Mouse (Mus musculus) hindbrain, embryonic 11.5 days (tissue): ENCODE data around the gene Tti1. TPM values are rescaled to one million over a fixed set of nuclear protein-coding genes. Genes with fewer than 3 reads are reported as not detected.

Experiments
- ATAC-seq: fragments of 200-750 bp; cut with Nextera tagmentation; 2 replicates; pipeline ENCODE4 v1.8.0; 2017; ENCODE audit warnings: mild to moderate bottlenecking, moderate TSS enrichment, moderate library complexity; ENCODE audit not compliant: low FRiP score
- DNase-seq: peaks from one replicate; pipeline ENCODE4 v3.0.0-alpha.2; 2015; ENCODE audit warnings: low spot score
- H3K27ac ChIP-seq: fragments of 300-500 bp; sonication (generic); 2 replicates; pipeline ENCODE4 v1.5.1; 2014; ENCODE audit warnings: mild to moderate bottlenecking, low read depth, low read length
- H3K27me3 ChIP-seq: fragments of 300-500 bp; sonication (generic); 2 replicates; pipeline ENCODE4 v1.6.1; 2014; ENCODE audit warnings: mild to moderate bottlenecking, low read length, moderate library complexity, mixed read lengths; ENCODE audit not compliant: control insufficient read depth, insufficient read depth
- H3K36me3 ChIP-seq: fragments of 300-500 bp; sonication (generic); 2 replicates; pipeline ENCODE4 v1.6.1; 2014; ENCODE audit warnings: mild to moderate bottlenecking, low read length, moderate library complexity, mixed read lengths; ENCODE audit not compliant: control insufficient read depth, insufficient read depth
- H3K4me1 ChIP-seq: fragments of 300-500 bp; sonication (generic); replicated peaks from 2 replicates; pipeline ENCODE4 v1.6.1; 2014; ENCODE audit warnings: low read length, mixed read lengths; ENCODE audit not compliant: control insufficient read depth, insufficient read depth
- H3K4me2 ChIP-seq: fragments of 300-500 bp; sonication (generic); replicated peaks from 2 replicates; pipeline ENCODE4 v1.6.1; 2014; ENCODE audit warnings: mild to moderate bottlenecking, low read depth, low read length
- H3K4me3 ChIP-seq: fragments of 300-500 bp; sonication (generic); 2 replicates; pipeline ENCODE4 v1.5.1; 2014; ENCODE audit warnings: low read depth, low read length
- H3K9ac ChIP-seq: fragments of 300-500 bp; sonication (generic); 2 replicates; pipeline ENCODE4 v1.6.1; 2014; ENCODE audit warnings: low read depth, low read length
- H3K9me3 ChIP-seq: fragments of 300-500 bp; sonication (generic); 2 replicates; pipeline ENCODE4 v1.6.1; 2016; ENCODE audit warnings: low read length; ENCODE audit not compliant: control insufficient read depth
- WGBS: fragments of 180-500 bp; shearing (Covaris S2); extraction: QIAGEN DNeasy Blood & Tissue Kit; methylation state at CpG from one replicate; pipeline ENCODE4 v1.1.7; 2014; 5-methylcytosine and 5-hydroxymethylcytosine counted together
- polyA plus RNA-seq: library from polyadenylated mRNA; unstranded; fragments of >200 nt; fragmentation: Nextera tagmentation; extraction: Ambion mirVana; gene quantifications from 2 replicates; pipeline ENCODE4 v1.2.1, GENCODE M21; 2014

Tti1 gene
- polyA plus RNA-seq, 1 experiment from 2014 or later: 21.9 TPM

DNA sequence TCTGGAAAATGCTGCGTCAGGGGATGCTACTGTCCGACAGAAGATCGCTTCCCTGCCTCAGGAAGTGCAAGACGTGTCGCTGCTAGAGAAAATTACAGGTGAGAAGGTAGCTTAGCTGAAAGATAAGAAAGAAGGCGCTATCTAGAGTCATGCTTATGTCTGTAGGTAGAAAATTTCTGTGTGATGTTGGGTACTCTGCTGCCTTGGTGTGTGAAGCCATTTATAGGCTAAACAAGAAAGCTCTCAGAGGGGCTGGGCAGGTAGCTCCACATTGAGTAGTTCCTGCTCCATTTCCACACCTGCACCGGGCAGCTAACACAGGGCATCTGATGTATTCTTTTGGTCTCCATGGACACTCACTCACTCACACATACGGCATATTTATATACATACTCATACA, 21.9 kb upstream of the Tti1 start:
- no peak for DNase-seq
- H3K4me3 ChIP-seq: no peak overlapping the region
- no peaks in the 10 kb centered on the region for H3K4me1 ChIP-seq
- no peak for ATAC-seq
- no peaks in the 10 kb centered on the region for H3K9me3 ChIP-seq
- H3K4me2 ChIP-seq: no peak overlapping the region
- WGBS: 96% methylated on average over 8 of the region's 8 CpGs
- H3K27me3 ChIP-seq: no peaks in the 10 kb centered on the region
- no peak overlapping the region for H3K27ac ChIP-seq
- H3K9ac ChIP-seq: no peak overlapping the region
- peaks cover 8% of the 10 kb centered on the region; the same call in 1 of the 2 replicates for H3K36me3 ChIP-seq

DNA sequence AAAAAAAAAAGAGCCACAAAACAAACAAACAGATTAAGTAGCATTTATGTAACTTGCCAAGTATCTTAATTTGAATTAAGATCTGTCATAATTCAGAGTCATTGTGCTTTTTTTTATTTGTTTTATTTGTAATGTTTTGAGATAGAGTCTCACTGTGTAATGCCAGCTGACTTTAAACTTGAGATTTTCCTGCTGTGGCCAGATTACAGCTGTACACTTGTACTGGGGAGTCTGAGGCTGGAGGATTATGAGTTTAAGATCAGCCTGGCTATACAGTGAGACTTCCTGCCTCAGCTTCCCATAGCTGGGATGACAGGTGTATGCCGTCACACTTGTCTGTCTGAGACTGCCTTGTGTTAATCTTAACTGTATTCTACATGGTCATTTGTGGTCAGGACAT, 20.5 kb upstream of the Tti1 start:
- H3K9ac ChIP-seq: no peak overlapping the region
- no peak overlapping the region for H3K4me3 ChIP-seq
- H3K4me1 ChIP-seq: no peaks in the 10 kb centered on the region
- H3K36me3 ChIP-seq: peaks cover 10% of the 10 kb centered on the region; the same call in 1 of the 2 replicates
- ATAC-seq: no peak
- no peak overlapping the region for H3K27ac ChIP-seq
- H3K27me3 ChIP-seq: no peaks in the 10 kb centered on the region
- H3K4me2 ChIP-seq: no peak overlapping the region
- no peak for DNase-seq
- WGBS: 91% methylated on average over 1 of the region's 1 CpGs
- H3K9me3 ChIP-seq: no peaks in the 10 kb centered on the region

DNA sequence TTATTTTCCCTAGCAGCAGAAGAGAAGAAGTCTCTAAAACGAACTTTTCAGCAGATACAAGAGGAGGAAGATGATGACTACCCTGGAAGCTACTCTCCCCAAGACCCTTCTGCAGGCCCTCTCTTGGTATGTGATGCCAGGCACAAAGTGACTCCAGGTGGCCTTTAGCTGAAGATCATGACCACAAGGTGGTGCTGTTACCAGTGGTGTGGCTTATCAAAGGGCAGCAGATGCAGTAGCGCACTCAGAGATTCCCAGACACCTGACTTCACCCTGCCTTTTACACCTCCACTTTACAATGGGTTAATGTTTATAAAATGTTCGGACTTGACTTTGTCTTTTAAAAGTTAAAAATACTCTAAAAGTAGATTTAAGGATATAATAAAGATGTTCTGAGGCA, 19.7 kb upstream of the Tti1 start:
- Histone ChIP-seq H3K4me1 (no peaks in the 10 kb centered on the region), H3K27ac (no peak overlapping the region), H3K27me3 (no peaks in the 10 kb centered on the region), H3K9ac (no peak overlapping the region), H3K36me3 (peaks cover 10% of the 10 kb centered on the region; the same call in 1 of the 2 replicates), H3K9me3 (no peaks in the 10 kb centered on the region), H3K4me3 (no peak overlapping the region), H3K4me2 (no peak overlapping the region)
- DNase-seq (peak; percentile 68), ATAC-seq (no peak)
- 75% methylated on average over 3 of the region's 3 CpGs for WGBS

DNA sequence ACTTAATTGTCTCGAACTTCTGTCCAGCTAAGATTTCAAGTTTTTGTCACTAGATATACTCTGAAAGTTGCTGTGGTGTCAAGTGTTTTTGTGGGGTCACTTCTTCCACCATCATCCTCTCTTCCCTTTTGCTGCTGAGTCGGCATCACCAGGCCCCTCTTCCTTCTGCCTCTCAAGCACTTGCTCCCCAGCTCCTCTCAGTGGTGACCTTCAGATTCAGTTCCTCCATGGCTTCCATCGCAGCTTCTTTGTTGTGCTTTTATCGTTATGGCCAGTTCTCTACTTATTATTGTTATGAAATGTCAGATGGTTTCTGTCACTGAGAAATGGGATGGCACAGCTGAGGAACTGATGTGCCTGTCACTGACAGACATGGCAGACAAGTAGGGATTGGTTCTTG, 18.0 kb upstream of the Tti1 start:
- no peaks in the 10 kb centered on the region for H3K27me3 ChIP-seq
- DNase-seq: no peak
- no peak overlapping the region for H3K4me3 ChIP-seq
- no peak overlapping the region for H3K9ac ChIP-seq
- no peak overlapping the region for H3K27ac ChIP-seq
- H3K4me2 ChIP-seq: no peak overlapping the region
- no peaks in the 10 kb centered on the region for H3K4me1 ChIP-seq
- no peaks in the 10 kb centered on the region for H3K9me3 ChIP-seq
- no peak for ATAC-seq
- peaks cover 12% of the 10 kb centered on the region; the same call in 1 of the 2 replicates for H3K36me3 ChIP-seq
- WGBS: 84% methylated on average over 4 of the region's 4 CpGs

DNA sequence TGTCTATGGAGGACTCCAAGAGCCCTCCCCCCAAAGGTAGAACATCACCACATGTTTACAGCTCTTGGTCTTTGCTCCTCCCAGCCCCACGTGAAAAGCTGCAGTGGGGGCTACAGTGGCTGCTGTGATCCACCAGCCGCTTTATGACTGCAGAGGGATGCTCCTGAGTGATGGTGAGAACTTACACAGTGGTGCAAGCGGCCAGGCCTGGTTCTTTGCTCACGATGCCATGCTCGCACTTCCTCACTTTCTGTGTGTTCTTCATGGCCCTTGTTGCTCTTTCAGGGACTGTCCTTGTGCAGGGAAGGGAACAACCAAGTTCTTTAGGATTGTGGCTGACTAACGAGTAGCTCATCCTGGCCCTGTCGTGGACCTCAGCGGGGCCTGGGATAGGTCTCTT, 15.3 kb upstream of the Tti1 start:
- H3K27ac ChIP-seq: no peak overlapping the region
- 93% methylated on average over 8 of the region's 8 CpGs for WGBS
- no peak overlapping the region for H3K4me2 ChIP-seq
- H3K27me3 ChIP-seq: no peaks in the 10 kb centered on the region
- ATAC-seq (no peak), DNase-seq (no peak)
- no peaks in the 10 kb centered on the region for H3K9me3 ChIP-seq
- H3K9ac ChIP-seq: no peak overlapping the region
- H3K4me3 ChIP-seq: no peak overlapping the region
- no peaks in the 10 kb centered on the region for H3K4me1 ChIP-seq
- H3K36me3 ChIP-seq: peaks cover 7% of the 10 kb centered on the region; the same call in 1 of the 2 replicates

- Histone ChIP-seq H3K4me2 (no peak overlapping the region), H3K9me3 (no peaks in the 10 kb centered on the region), H3K27ac (no peak overlapping the region), H3K27me3 (no peaks in the 10 kb centered on the region), H3K4me1 (no peaks in the 10 kb centered on the region), H3K36me3 (0 out of 2 replicates have a peak, but pooled peaks cover 4% of the 10 kb centered on the region), H3K9ac (no peak overlapping the region), H3K4me3 (no peak overlapping the region)
- no peak for DNase-seq
- WGBS: 89% methylated on average over 2 of the region's 2 CpGs
- no peak for ATAC-seq
These were observed 12.2 kb upstream of the Tti1 start for GRCm38 (mm10) chr2:158040396-158040795.

DNA sequence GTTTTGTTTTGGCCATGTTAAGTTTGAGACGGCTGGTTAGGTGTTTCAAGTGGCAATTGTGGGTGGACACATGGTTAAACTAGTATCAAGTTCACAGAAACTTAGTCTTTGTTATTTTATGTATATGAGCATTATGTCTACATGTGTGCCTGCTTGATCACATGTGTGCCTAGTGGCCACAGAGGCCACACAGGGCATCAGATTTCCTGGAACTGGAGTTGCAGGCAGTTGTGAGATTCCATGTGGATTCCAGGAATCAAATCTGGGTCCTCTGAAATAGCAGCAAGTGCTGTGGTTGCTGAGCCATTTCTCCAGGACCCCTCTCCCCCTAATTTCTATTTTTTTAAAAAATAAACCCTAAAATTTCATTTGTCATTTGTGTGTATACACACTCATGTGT, 11.4 kb upstream of the Tti1 start:
- ATAC-seq: no peak
- Histone ChIP-seq H3K27ac (no peak overlapping the region), H3K4me1 (no peaks in the 10 kb centered on the region), H3K4me3 (no peak overlapping the region), H3K4me2 (no peak overlapping the region), H3K9me3 (no peaks in the 10 kb centered on the region), H3K36me3 (0 out of 2 replicates have a peak, but pooled peaks cover 4% of the 10 kb centered on the region), H3K27me3 (no peaks in the 10 kb centered on the region), H3K9ac (no peak overlapping the region)
- DNase-seq: no peak
- WGBS: 82% methylated on average over 1 of the region's 1 CpGs

DNA sequence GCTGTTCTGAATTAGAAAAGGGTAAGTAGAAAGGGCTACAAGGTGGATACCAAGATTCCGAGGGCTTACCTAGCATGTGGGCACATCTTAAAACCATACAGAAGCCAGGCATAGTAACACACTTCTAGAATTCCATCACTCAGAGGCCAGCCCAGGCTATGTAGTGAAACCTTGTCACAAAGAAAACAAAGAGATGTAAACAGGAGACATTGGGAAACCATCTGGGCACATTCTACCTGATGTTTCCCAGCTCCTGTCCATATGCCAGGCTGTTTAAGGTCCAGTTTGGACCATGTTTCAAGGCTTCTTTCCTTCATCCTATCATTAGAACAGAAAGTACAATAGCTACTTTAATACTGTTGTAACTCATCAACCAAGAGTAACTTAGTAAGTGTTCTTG, 9.3 kb upstream of the Tti1 start:
- 93% methylated on average over 1 of the region's 1 CpGs for WGBS
- Histone ChIP-seq H3K4me3 (no peak overlapping the region), H3K27ac (no peak overlapping the region), H3K9ac (no peak overlapping the region), H3K4me1 (no peaks in the 10 kb centered on the region), H3K4me2 (no peak overlapping the region), H3K36me3 (0 out of 2 replicates have a peak, but pooled peaks cover 2% of the 10 kb centered on the region), H3K27me3 (no peaks in the 10 kb centered on the region), H3K9me3 (no peaks in the 10 kb centered on the region)
- ATAC-seq (no peak), DNase-seq (no peak)

GRCm38 (mm10) chr2:158036953-158037352, 8.7 kb upstream of the Tti1 start:
- Histone ChIP-seq H3K4me3 (no peak overlapping the region), H3K9ac (no peak overlapping the region), H3K36me3 (0 out of 2 replicates have a peak, but pooled peaks cover 2% of the 10 kb centered on the region), H3K27me3 (no peaks in the 10 kb centered on the region), H3K4me2 (no peak overlapping the region), H3K9me3 (no peaks in the 10 kb centered on the region), H3K4me1 (no peaks in the 10 kb centered on the region), H3K27ac (no peak overlapping the region)
- 83% methylated on average over 7 of the region's 7 CpGs for WGBS
- DNase-seq: no peak
- no peak for ATAC-seq
